Mouse (Mus musculus): ENCODE measurements around the gene Pde4b. TPM values are rescaled to one million over a fixed set of nuclear protein-coding genes. Genes with fewer than 3 reads are reported as not detected.

Gene Pde4b
- polyA plus RNA-seq, 1 experiment, result 6.7 TPM

- Histone ChIP-seq H3K27me3 (ENCODE audit: control insufficient read depth, insufficient read depth, insufficient read length) (no peaks in the 10 kb centered on the region), H3K36me3 (ENCODE audit: control insufficient read depth, insufficient read depth) (no peaks in the 10 kb centered on the region), H3ac (ENCODE audit: control insufficient read depth, insufficient read length) (no peak overlapping the region), H3K4me2 (ENCODE audit: low read depth) (no peak overlapping the region), H3K79me2 (ENCODE audit: control insufficient read depth, insufficient read depth) (no peaks in the 10 kb centered on the region), H3K4me3 (no peak overlapping the region)
- TF ChIP-seq MYOG (IDR thresholded peaks at IDR 0.05; ENCODE audit: control insufficient read depth in 1 of 3, insufficient read depth in 1 of 3, insufficient read length in 2 of 3, low read depth in 2 of 3) (no peak), CEBPB (IDR thresholded peaks at IDR 0.05; ENCODE audit: insufficient read depth, poor library complexity, severe bottlenecking) (no peak), POLR2AphosphoS2 (IDR thresholded peaks at IDR 0.05; ENCODE audit: insufficient read length, low read depth) (no peak)
These were observed 422.7 kb downstream of the Pde4b start for GRCm38 (mm10) chr4:102510061-102510460.

DNA sequence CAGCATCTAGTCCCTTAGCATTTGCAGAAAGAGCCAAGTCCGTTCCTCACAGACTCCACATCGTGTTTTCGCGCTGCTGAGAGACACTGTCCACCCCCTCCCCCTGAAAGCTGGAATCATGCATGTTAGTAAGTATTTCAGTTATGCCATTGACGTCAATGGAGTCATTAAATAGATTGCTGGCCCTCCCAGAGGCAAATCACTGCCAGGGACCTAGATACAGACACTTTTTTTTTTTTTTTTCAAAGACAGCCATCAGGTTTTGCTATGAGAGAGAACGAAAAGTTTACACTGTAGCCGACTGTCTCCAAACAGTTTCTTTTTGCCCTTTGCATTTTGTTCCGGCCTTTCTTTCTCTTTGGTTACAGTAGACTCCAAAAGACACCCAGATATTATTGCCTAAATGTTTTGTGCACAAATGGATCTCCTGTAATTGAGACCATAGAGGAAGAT lies 423.6 kb downstream of the Pde4b start:
- H3K36me3 ChIP-seq (ENCODE audit: control insufficient read depth, insufficient read depth), result no peaks in the 10 kb centered on the region
- TF ChIP-seq MYOD1 (IDR thresholded peaks at IDR 0.05; ENCODE audit: control insufficient read depth in 1 of 3, insufficient read length in 2 of 3, low read depth in 2 of 3) (peak in 1 of 3 experiments; percentile 20), TCF12 (IDR thresholded peaks at IDR 0.05; ENCODE audit: insufficient read depth, poor library complexity, severe bottlenecking) (peak; percentile 21), MAX (IDR thresholded peaks at IDR 0.05; ENCODE audit: low read depth) (no peak), MYOG (IDR thresholded peaks at IDR 0.05; ENCODE audit: control insufficient read depth in 1 of 3, insufficient read depth in 1 of 3, insufficient read length in 2 of 3, low read depth in 2 of 3) (peak in 1 of 3 experiments; percentile 2)
- no peaks in the 10 kb centered on the region for H3K27me3 ChIP-seq (ENCODE audit: control insufficient read depth, insufficient read depth, insufficient read length)
- H3K4me2 ChIP-seq (ENCODE audit: low read depth), result peak overlapping the region; percentile 96
- H3ac ChIP-seq (ENCODE audit: control insufficient read depth, insufficient read length), result no peak overlapping the region
- no peaks in the 10 kb centered on the region for H3K79me2 ChIP-seq (ENCODE audit: control insufficient read depth, insufficient read depth)
- peak overlapping the region; percentile 1 for H3K4me3 ChIP-seq

GRCm38 (mm10) chr4:102511511-102511910 lies 424.2 kb downstream of the Pde4b start:
- peak overlapping the region; percentile 1 for H3K4me3 ChIP-seq
- H3K27me3 ChIP-seq (ENCODE audit: control insufficient read depth, insufficient read depth, insufficient read length), result no peaks in the 10 kb centered on the region
- no peaks in the 10 kb centered on the region for H3K79me2 ChIP-seq (ENCODE audit: control insufficient read depth, insufficient read depth)
- TF ChIP-seq POLR2A (IDR thresholded peaks at IDR 0.05; ENCODE audit: insufficient read length, low read depth), result no peak
- TF ChIP-seq E2F4 (IDR thresholded peaks at IDR 0.05; ENCODE audit: insufficient read depth), result no peak
- no peak for TF ChIP-seq TCF3 (IDR thresholded peaks at IDR 0.05; ENCODE audit: insufficient read length, low read depth)
- peak; percentile 6 for TF ChIP-seq USF1 (IDR thresholded peaks at IDR 0.05; ENCODE audit: low read depth)
- TF ChIP-seq MAX (IDR thresholded peaks at IDR 0.05; ENCODE audit: low read depth), result peak; percentile 58
- no peak for TF ChIP-seq REST (IDR thresholded peaks at IDR 0.05; ENCODE audit: insufficient read depth, insufficient read length)
- peak; percentile 8 for TF ChIP-seq TCF12 (IDR thresholded peaks at IDR 0.05; ENCODE audit: insufficient read depth, poor library complexity, severe bottlenecking)
- peak; percentile 77 to 96 (median 81) for TF ChIP-seq MYOD1 (IDR thresholded peaks at IDR 0.05; ENCODE audit: control insufficient read depth in 1 of 3, insufficient read length in 2 of 3, low read depth in 2 of 3)
- no peak for TF ChIP-seq SRF (IDR thresholded peaks at IDR 0.05; ENCODE audit: control insufficient read depth, insufficient read length, low read depth)
- no peak for TF ChIP-seq POLR2AphosphoS2 (IDR thresholded peaks at IDR 0.05; ENCODE audit: insufficient read length, low read depth)
- peak; percentile 57 to 93 (median 80) for TF ChIP-seq MYOG (IDR thresholded peaks at IDR 0.05; ENCODE audit: control insufficient read depth in 1 of 3, insufficient read depth in 1 of 3, insufficient read length in 2 of 3, low read depth in 2 of 3)
- no peak for TF ChIP-seq CEBPB (IDR thresholded peaks at IDR 0.05; ENCODE audit: insufficient read depth, poor library complexity, severe bottlenecking)
- no peaks in the 10 kb centered on the region for H3K36me3 ChIP-seq (ENCODE audit: control insufficient read depth, insufficient read depth)
- peak overlapping the region; percentile 96 for H3K4me2 ChIP-seq (ENCODE audit: low read depth)
- no peak overlapping the region for H3ac ChIP-seq (ENCODE audit: control insufficient read depth, insufficient read length)

- TF ChIP-seq POLR2AphosphoS2 (IDR thresholded peaks at IDR 0.05; ENCODE audit: insufficient read length, low read depth), result no peak
- TF ChIP-seq REST (IDR thresholded peaks at IDR 0.05; ENCODE audit: insufficient read depth, insufficient read length), result no peak
- no peak for TF ChIP-seq TCF12 (IDR thresholded peaks at IDR 0.05; ENCODE audit: insufficient read depth, poor library complexity, severe bottlenecking)
- no peak for TF ChIP-seq MYOG (IDR thresholded peaks at IDR 0.05; ENCODE audit: control insufficient read depth in 1 of 3, insufficient read depth in 1 of 3, insufficient read length in 2 of 3, low read depth in 2 of 3)
- no peak for TF ChIP-seq POLR2A (IDR thresholded peaks at IDR 0.05; ENCODE audit: insufficient read length, low read depth)
- TF ChIP-seq SRF (IDR thresholded peaks at IDR 0.05; ENCODE audit: control insufficient read depth, insufficient read length, low read depth), result no peak
- no peaks in the 10 kb centered on the region for H3K36me3 ChIP-seq (ENCODE audit: control insufficient read depth, insufficient read depth)
- H3ac ChIP-seq (ENCODE audit: control insufficient read depth, insufficient read length), result no peak overlapping the region
These were observed 425.6 kb downstream of the Pde4b start for GRCm38 (mm10) chr4:102512940-102513339.

GRCm38 (mm10) chr4:102513514-102513913 lies 426.2 kb downstream of the Pde4b start:
- H3K79me2 ChIP-seq (ENCODE audit: control insufficient read depth, insufficient read depth), result no peaks in the 10 kb centered on the region
- H3K27me3 ChIP-seq (ENCODE audit: control insufficient read depth, insufficient read depth, insufficient read length), result no peaks in the 10 kb centered on the region
- H3ac ChIP-seq (ENCODE audit: control insufficient read depth, insufficient read length), result no peak overlapping the region
- no peak overlapping the region for H3K4me3 ChIP-seq
- no peak for TF ChIP-seq REST (IDR thresholded peaks at IDR 0.05; ENCODE audit: insufficient read depth, insufficient read length)
- TF ChIP-seq POLR2AphosphoS2 (IDR thresholded peaks at IDR 0.05; ENCODE audit: insufficient read length, low read depth), result no peak
- TF ChIP-seq MYOD1 (IDR thresholded peaks at IDR 0.05; ENCODE audit: control insufficient read depth in 1 of 3, insufficient read length in 2 of 3, low read depth in 2 of 3), result no peak
- TF ChIP-seq SRF (IDR thresholded peaks at IDR 0.05; ENCODE audit: control insufficient read depth, insufficient read length, low read depth), result no peak
- no peak for TF ChIP-seq E2F4 (IDR thresholded peaks at IDR 0.05; ENCODE audit: insufficient read depth)
- no peak for TF ChIP-seq TCF3 (IDR thresholded peaks at IDR 0.05; ENCODE audit: insufficient read length, low read depth)
- TF ChIP-seq POLR2A (IDR thresholded peaks at IDR 0.05; ENCODE audit: insufficient read length, low read depth), result no peak
- no peak for TF ChIP-seq CEBPB (IDR thresholded peaks at IDR 0.05; ENCODE audit: insufficient read depth, poor library complexity, severe bottlenecking)
- no peak for TF ChIP-seq MYOG (IDR thresholded peaks at IDR 0.05; ENCODE audit: control insufficient read depth in 1 of 3, insufficient read depth in 1 of 3, insufficient read length in 2 of 3, low read depth in 2 of 3)
- TF ChIP-seq TCF12 (IDR thresholded peaks at IDR 0.05; ENCODE audit: insufficient read depth, poor library complexity, severe bottlenecking), result no peak
- no peak for TF ChIP-seq MAX (IDR thresholded peaks at IDR 0.05; ENCODE audit: low read depth)
- no peak for TF ChIP-seq USF1 (IDR thresholded peaks at IDR 0.05; ENCODE audit: low read depth)
- no peak overlapping the region for H3K4me2 ChIP-seq (ENCODE audit: low read depth)
- no peaks in the 10 kb centered on the region for H3K36me3 ChIP-seq (ENCODE audit: control insufficient read depth, insufficient read depth)

More at GRCm38 (mm10) chr4:102512940-102513339, 425.6 kb downstream of the Pde4b start:
- no peak overlapping the region for H3K4me2 ChIP-seq (ENCODE audit: low read depth)
- no peaks in the 10 kb centered on the region for H3K79me2 ChIP-seq (ENCODE audit: control insufficient read depth, insufficient read depth)
- no peak overlapping the region for H3K4me3 ChIP-seq
- no peaks in the 10 kb centered on the region for H3K27me3 ChIP-seq (ENCODE audit: control insufficient read depth, insufficient read depth, insufficient read length)

All from myocyte (in vitro differentiated cells).